In the genomic region with DNA sequence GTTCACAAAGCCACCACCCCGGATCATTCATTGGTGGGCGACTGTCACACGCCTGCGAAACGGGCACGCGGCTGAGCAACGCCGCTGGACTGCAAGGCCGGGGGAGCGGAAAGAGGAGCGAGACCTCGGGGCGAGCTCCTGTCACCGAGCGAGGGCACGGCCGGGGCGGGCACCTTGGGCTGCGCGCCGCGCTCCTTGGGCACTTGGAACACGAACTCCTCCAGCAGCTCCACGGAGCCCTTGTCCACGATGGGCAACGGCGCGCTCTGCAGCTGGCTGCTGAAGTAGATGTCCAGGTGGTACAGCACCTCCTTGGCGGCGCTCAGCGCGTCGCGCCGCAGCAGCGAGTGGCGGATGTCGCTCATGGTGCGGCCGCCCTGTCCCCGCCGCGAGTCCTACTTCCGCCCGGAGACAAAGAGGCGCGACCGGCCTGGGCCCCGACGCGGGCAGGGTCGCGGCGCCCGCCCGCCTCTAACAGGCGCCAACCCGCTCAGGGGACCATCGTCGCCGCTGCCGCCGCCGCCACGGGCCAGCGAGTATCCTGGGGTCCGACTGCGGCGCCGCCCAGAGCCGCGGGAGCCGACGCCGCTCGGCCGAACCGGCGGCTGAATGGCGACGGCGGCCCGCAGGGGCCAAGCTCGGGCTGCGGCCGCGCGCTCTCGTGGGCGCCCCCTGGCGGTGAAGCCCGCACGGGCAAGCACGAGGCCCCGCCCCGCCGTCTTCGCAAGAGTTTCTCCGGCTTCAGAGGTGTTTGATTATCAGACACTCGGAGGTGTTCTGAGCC, we compare ENCODE assay signal across 8 mouse cellular contexts. TPM values are rescaled to one million over a fixed set of nuclear protein-coding genes. Genes with fewer than 3 reads are reported as not detected.
DNase-seq lines count a peak whose midpoint lies in the region; ATAC-seq lines count a peak whose summit lies in the region.

E130309D02Rik (minus strand) TSS at position 631 of the 784 bp plus-strand sequence.

- peaks cover 80% of the 10 kb centered on the region for H3K36me3 ChIP-seq in hindbrain, embryonic 10.5 days

- peak; percentile 79 for ATAC-seq in frontal cortex, adult (ENCODE audit: low TSS enrichment)

- H3K27ac ChIP-seq in hindbrain, embryonic 10.5 days: peak within 1 kb of the TSS; percentile 100

- no peaks in the 10 kb centered on the region for H3K9me3 ChIP-seq in hindbrain, embryonic 10.5 days

- WGBS in hindbrain, embryonic 10.5 days: under 1% methylated on average over 100 of the region's 101 CpGs

- peaks cover 23% of the 10 kb centered on the region for H3K4me1 ChIP-seq in hindbrain, embryonic 10.5 days (replicated peaks)

- DNase-seq in MEL-GATA-1-ER (ENCODE audit: extremely low read depth, low read depth): peak; percentile 38
- DNase-seq in cerebellum, adult 8-10 months: peak; percentile 91
- DNase-seq in hindbrain, embryonic 10.5 days (ENCODE audit: low spot score): peak; percentile 88
- peak; percentile 89 to 95 for DNase-seq in layer of hippocampus, postnatal 10 days (ENCODE audit: low spot score in 2 of 2)
- peak; percentile 92 for DNase-seq in lung, postnatal 10 days
- DNase-seq in ovary, postnatal 36 days (ENCODE audit: low spot score): peak; percentile 89
- DNase-seq in thymus, postnatal 25 days: peak; percentile 93

- H3K27me3 ChIP-seq in hindbrain, embryonic 10.5 days (ENCODE audit: insufficient read depth, poor library complexity, severe bottlenecking): no peaks in the 10 kb centered on the region

- H3K4me3 ChIP-seq in hindbrain, embryonic 10.5 days: peak within 1 kb of the TSS; percentile 73

RNA-seq across cellular contexts. Expression of gene E130309D02Rik, which starts in this region (rescaled TPM):
- polyA plus RNA-seq in hindbrain, embryonic 10.5 days (2016; fragmentation: Nextera tagmentation; extraction: Ambion mirVana): 64.3 and 65.3 TPM in 2 replicates
- 10 to 100 TPM; 22.5 to 22.8 TPM for total RNA-seq in layer of hippocampus, postnatal 10 days (2021)

Comparison
In these comparisons a context has a peak if more than half of its experiments do, and no peak if none do; other contexts are left out.
1. Peak in every context shown above with its lines: DNase-seq, ATAC-seq, H3K4me3 ChIP-seq and H3K27ac ChIP-seq.
2. DNase-seq: peak in every context shown above with its lines; median percentile 93 in thymus, postnatal 25 days; 92 in layer of hippocampus, postnatal 10 days; 92 in lung, postnatal 10 days; 91 in cerebellum, adult 8-10 months; 89 in ovary, postnatal 36 days; 88 in hindbrain, embryonic 10.5 days; 38 in MEL-GATA-1-ER.